Mouse (Mus musculus): ENCODE results near the gene Tnnt2. TPM values are rescaled to one million over a fixed set of nuclear protein-coding genes. Genes with fewer than 3 reads are reported as not detected.

Tnnt2 gene
- polyA plus RNA-seq, 1 experiment from 2014 or later: 4.3 TPM

DNA sequence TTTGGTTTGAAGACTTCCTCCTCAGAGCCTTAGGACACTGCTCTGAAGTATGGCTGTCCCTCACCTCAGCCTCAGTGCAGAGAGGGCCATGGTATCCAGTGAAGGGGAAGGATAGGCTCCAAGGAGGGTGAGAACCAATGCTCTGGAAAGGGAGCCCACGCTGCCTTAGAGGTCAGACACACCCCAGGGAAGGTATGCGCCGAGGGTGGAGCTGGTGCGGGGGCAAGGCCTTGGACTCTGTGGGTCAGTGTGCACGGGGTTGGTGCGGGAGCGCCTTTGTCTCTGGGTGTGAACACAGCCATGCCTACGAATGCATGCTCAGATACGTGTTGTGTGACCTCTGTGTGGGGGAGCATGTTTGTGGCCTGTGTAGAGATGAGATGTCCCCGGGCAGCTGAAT, 16.1 kb upstream of the Tnnt2 start:
- DNase-seq (no peak), ATAC-seq (ENCODE audit: low read depth) (no peak; the same call in 1 of the 2 replicates)
- H3K4me3 ChIP-seq (replicated peaks): no peak overlapping the region
- H3K27ac ChIP-seq: no peak overlapping the region
- no peaks in the 10 kb centered on the region for H3K9me3 ChIP-seq (replicated peaks)
- 0 out of 2 replicates have a peak, but pooled peaks cover 4% of the 10 kb centered on the region for H3K4me1 ChIP-seq (replicated peaks)
- no peaks in the 10 kb centered on the region for H3K36me3 ChIP-seq
- WGBS (ENCODE audit: insufficient replicate concordance): 67% methylated on average over 10 of the region's 10 CpGs
- no peak overlapping the region for H3K4me2 ChIP-seq
- peaks cover 92% of the 10 kb centered on the region for H3K27me3 ChIP-seq
- H3K9ac ChIP-seq: no peak overlapping the region

GRCm38 (mm10) chr1:135820736-135821364, 15.3 kb upstream of the Tnnt2 start:
- Histone ChIP-seq H3K36me3 (no peaks in the 10 kb centered on the region), H3K4me1 (replicated peaks) (0 out of 2 replicates have a peak, but pooled peaks cover 4% of the 10 kb centered on the region), H3K9ac (no peak overlapping the region), H3K4me3 (replicated peaks) (no peak overlapping the region), H3K9me3 (replicated peaks) (no peaks in the 10 kb centered on the region), H3K4me2 (no peak overlapping the region), H3K27me3 (peaks cover 92% of the 10 kb centered on the region), H3K27ac (no peak overlapping the region)
- ATAC-seq (ENCODE audit: low read depth) (no peak), DNase-seq (no peak)
- 61% methylated on average over 16 of the region's 16 CpGs for WGBS (ENCODE audit: insufficient replicate concordance)

GRCm38 (mm10) chr1:135821780-135822179, 14.4 kb upstream of the Tnnt2 start:
- Histone ChIP-seq H3K4me3 (replicated peaks) (no peak overlapping the region), H3K4me2 (no peak overlapping the region), H3K27me3 (peaks cover 88% of the 10 kb centered on the region), H3K9me3 (replicated peaks) (no peaks in the 10 kb centered on the region), H3K9ac (no peak overlapping the region), H3K27ac (no peak overlapping the region), H3K36me3 (no peaks in the 10 kb centered on the region), H3K4me1 (replicated peaks) (0 out of 2 replicates have a peak, but pooled peaks cover 4% of the 10 kb centered on the region)
- WGBS (ENCODE audit: insufficient replicate concordance): 67% methylated on average over 7 of the region's 7 CpGs
- DNase-seq (no peak), ATAC-seq (ENCODE audit: low read depth) (no peak)

- ATAC-seq (ENCODE audit: low read depth) (no peak), DNase-seq (no peak)
- Histone ChIP-seq H3K9ac (no peak overlapping the region), H3K4me3 (replicated peaks) (no peak overlapping the region), H3K27ac (no peak overlapping the region), H3K4me1 (replicated peaks) (no peaks in the 10 kb centered on the region), H3K36me3 (no peaks in the 10 kb centered on the region), H3K9me3 (replicated peaks) (no peaks in the 10 kb centered on the region), H3K27me3 (peaks cover 40% of the 10 kb centered on the region; the same call in 1 of the 2 replicates), H3K4me2 (no peak overlapping the region)
- WGBS (ENCODE audit: insufficient replicate concordance): 0% methylated on average over 1 of the region's 1 CpGs
These were observed 7.2 kb upstream of the Tnnt2 start for GRCm38 (mm10) chr1:135828918-135829317.

DNA sequence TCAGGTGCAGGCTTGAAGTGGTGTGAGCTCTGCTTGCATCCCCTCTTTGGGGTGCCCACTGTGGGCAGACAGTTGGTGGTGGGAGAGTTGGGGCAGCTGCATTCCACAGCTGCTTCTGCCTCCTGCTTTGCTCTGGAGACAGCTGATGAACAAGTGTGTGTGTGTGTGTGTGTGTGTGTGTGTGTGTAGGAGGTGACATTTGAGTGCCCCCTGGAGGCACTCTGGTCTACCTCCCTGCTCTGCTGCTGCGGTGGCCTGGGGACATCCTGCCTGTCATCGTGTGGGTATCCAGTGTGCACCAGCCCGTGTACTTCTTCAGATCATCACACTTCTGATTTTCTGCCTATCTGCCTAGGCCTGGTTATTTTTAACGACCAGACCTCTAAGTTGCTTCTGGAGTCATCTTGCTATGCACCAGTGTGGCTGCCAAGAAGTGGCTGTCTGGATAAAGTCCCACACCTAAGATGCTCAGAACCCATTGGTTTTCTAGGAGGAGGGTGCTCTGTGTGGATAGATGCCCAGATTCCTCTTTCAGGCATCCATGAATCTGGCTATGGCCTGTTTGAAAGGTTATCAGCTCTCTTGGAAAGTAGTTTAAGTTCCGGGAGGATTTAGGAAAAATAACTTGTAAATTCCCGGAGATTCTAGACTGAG, 1.8 kb upstream of the Tnnt2 start:
- no peaks in the 10 kb centered on the region for H3K4me1 ChIP-seq (replicated peaks)
- no peak for ATAC-seq (ENCODE audit: low read depth)

GRCm38 (mm10) chr1:135834983-135835382, 1.2 kb upstream of the Tnnt2 start:
- Histone ChIP-seq H3K4me3 (replicated peaks) (no peak overlapping the region), H3K27me3 (peaks cover 44% of the 10 kb centered on the region), H3K9ac (no peak overlapping the region), H3K4me1 (replicated peaks) (no peaks in the 10 kb centered on the region), H3K4me2 (no peak overlapping the region), H3K27ac (no peak overlapping the region), H3K9me3 (replicated peaks) (no peaks in the 10 kb centered on the region), H3K36me3 (no peaks in the 10 kb centered on the region)
- ATAC-seq (ENCODE audit: low read depth): no peak
- 73% methylated on average over 8 of the region's 8 CpGs for WGBS (ENCODE audit: insufficient replicate concordance)
- DNase-seq: no peak

More for the DNA sequence above, 1.8 kb upstream of the Tnnt2 start:
- H3K4me3 ChIP-seq (replicated peaks): no peak overlapping the region
- H3K36me3 ChIP-seq: no peaks in the 10 kb centered on the region
- no peaks in the 10 kb centered on the region for H3K9me3 ChIP-seq (replicated peaks)
- no peak overlapping the region for H3K27ac ChIP-seq
- 46% methylated on average over 6 of the region's 6 CpGs for WGBS (ENCODE audit: insufficient replicate concordance)
- no peak overlapping the region for H3K9ac ChIP-seq
- peaks cover 44% of the 10 kb centered on the region for H3K27me3 ChIP-seq
- no peak for DNase-seq
- no peak overlapping the region for H3K4me2 ChIP-seq

GRCm38 (mm10) chr1:135838626-135839025, 2.5 kb downstream of the Tnnt2 start:
- Histone ChIP-seq H3K27me3 (peaks cover 32% of the 10 kb centered on the region), H3K27ac (no peak overlapping the region), H3K4me2 (no peak overlapping the region), H3K4me1 (replicated peaks) (no peaks in the 10 kb centered on the region), H3K9me3 (replicated peaks) (no peaks in the 10 kb centered on the region), H3K9ac (no peak overlapping the region), H3K36me3 (no peaks in the 10 kb centered on the region), H3K4me3 (replicated peaks) (no peak overlapping the region)
- WGBS (ENCODE audit: insufficient replicate concordance): 46% methylated on average over 4 of the region's 4 CpGs
- ATAC-seq (ENCODE audit: low read depth) (no peak), DNase-seq (no peak)

GRCm38 (mm10) chr1:135839065-135839464, 2.9 kb downstream of the Tnnt2 start:
- Histone ChIP-seq H3K27me3 (peaks cover 28% of the 10 kb centered on the region), H3K4me2 (no peak overlapping the region), H3K4me3 (replicated peaks) (no peak overlapping the region), H3K27ac (no peak overlapping the region), H3K4me1 (replicated peaks) (no peaks in the 10 kb centered on the region), H3K9me3 (replicated peaks) (no peaks in the 10 kb centered on the region), H3K9ac (no peak overlapping the region), H3K36me3 (no peaks in the 10 kb centered on the region)
- ATAC-seq (ENCODE audit: low read depth) (no peak), DNase-seq (no peak)
- 65% methylated on average over 6 of the region's 6 CpGs for WGBS (ENCODE audit: insufficient replicate concordance)

- Histone ChIP-seq H3K4me3 (replicated peaks) (no peak overlapping the region), H3K4me1 (replicated peaks) (peaks cover 7% of the 10 kb centered on the region; the same call in 1 of the 2 replicates), H3K9me3 (replicated peaks) (no peaks in the 10 kb centered on the region), H3K9ac (no peak overlapping the region), H3K36me3 (no peaks in the 10 kb centered on the region), H3K27ac (no peak overlapping the region), H3K4me2 (no peak overlapping the region), H3K27me3 (peaks cover 27% of the 10 kb centered on the region)
- no peak for DNase-seq
- WGBS (ENCODE audit: insufficient replicate concordance): 56% methylated on average over 15 of the region's 15 CpGs
- no peak for ATAC-seq (ENCODE audit: low read depth)
These were observed 4.7 kb downstream of the Tnnt2 start for GRCm38 (mm10) chr1:135840675-135841395.

DNA sequence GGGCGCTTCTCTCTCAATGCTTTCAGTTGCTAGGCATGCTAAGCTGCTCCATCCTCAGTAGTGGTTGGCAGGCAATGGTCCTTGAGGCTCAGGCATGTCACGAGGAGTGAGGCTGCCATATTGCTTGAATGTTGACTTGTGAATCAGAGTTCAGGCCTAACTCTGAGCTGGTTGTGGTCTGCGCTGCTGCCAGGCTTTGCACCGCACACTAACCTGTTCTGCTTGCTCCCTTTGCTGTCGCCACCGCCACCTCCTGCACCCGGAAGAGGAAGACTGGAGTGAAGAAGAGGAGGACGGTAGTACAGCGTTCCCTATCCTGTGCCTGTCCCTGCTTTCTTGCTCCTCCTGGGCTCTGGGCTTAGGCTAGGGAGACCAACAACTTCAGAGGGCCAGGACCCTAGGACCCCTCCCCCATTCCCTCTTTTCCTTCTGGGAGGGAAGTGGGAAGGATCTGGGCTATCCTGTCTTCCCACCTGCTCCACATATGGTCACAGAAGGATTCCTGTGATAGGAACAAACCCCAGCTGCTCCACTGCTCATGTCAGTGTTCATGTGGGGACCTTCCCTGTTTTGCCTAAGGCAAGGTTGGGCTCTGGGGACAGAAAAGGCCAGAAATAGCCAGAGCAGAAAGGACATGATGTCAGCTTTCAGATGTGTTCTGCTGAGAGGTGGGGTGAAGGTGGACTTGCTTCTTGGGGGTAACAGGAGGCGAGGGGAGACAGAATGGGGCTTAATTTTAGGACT, 7.5 kb downstream of the Tnnt2 start:
- no peak for DNase-seq
- H3K27me3 ChIP-seq: peaks cover 3% of the 10 kb centered on the region
- no peak overlapping the region for H3K27ac ChIP-seq
- ATAC-seq (ENCODE audit: low read depth): no peak
- no peak overlapping the region for H3K4me2 ChIP-seq
- no peak overlapping the region for H3K4me3 ChIP-seq (replicated peaks)
- WGBS (ENCODE audit: insufficient replicate concordance): 73% methylated on average over 10 of the region's 10 CpGs
- no peaks in the 10 kb centered on the region for H3K36me3 ChIP-seq
- peaks cover 13% of the 10 kb centered on the region for H3K4me1 ChIP-seq (replicated peaks)
- H3K9ac ChIP-seq: no peak overlapping the region
- no peaks in the 10 kb centered on the region for H3K9me3 ChIP-seq (replicated peaks)

- Histone ChIP-seq H3K9me3 (replicated peaks) (no peaks in the 10 kb centered on the region), H3K36me3 (no peaks in the 10 kb centered on the region)
- WGBS (ENCODE audit: insufficient replicate concordance): 19% methylated on average over 6 of the region's 6 CpGs
These were observed 8.3 kb downstream of the Tnnt2 start for GRCm38 (mm10) chr1:135844481-135844880.

More at GRCm38 (mm10) chr1:135844481-135844880, 8.3 kb downstream of the Tnnt2 start:
- DNase-seq: no peak
- Histone ChIP-seq H3K9ac (no peak overlapping the region), H3K4me3 (replicated peaks) (no peak overlapping the region), H3K27ac (no peak overlapping the region), H3K4me1 (replicated peaks) (peaks cover 13% of the 10 kb centered on the region), H3K27me3 (peaks cover 3% of the 10 kb centered on the region), H3K4me2 (no peak overlapping the region)
- ATAC-seq (ENCODE audit: low read depth): no peak

All from liver, embryonic 13.5 days (tissue).